Mouse (Mus musculus) retina, embryonic 14.5 days (tissue): Measurements from ENCODE around the gene Orai2.
"Not testable (repeated sequence)": the region's sequence is repeated elsewhere in the genome, so short reads cannot be mapped to it uniquely, and the experiment has no call there.

Source experiments
- DNase-seq: peaks from one replicate; pipeline ENCODE4 v3.0.0-alpha.2; 2015; ENCODE audit warnings: low spot score

Orai2 gene

DNA sequence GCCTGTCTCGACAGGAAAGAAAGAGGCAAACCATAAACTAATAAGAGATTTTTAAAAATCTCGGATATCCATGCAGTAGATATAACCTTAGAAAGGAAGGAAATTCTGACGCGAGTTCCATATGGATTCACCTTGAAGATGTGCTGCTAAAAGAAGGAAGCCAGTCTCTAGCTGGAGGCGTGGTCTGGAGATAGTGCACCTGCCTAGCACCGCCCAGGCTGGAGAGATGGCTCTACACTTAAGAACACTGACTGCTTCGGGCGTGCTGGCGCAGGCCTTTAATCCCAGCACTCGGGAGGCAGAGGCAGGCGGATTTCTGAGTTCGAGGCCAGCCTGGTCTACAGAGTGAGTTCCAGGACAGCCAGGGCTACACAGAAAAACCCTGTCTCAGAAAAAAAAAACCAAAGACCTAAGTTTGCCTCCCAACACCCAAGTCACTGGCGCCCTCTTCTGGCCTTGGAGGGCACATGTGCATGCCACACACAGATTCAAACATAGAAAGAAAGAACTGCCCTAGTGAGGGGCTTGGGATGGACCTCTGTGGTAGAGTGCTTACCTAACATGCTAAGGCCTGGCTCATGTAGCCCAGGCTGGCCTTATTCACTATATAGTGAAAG lies 32.7 kb downstream of the Orai2 start:
- DNase-seq = peak; percentile 85

DNA sequence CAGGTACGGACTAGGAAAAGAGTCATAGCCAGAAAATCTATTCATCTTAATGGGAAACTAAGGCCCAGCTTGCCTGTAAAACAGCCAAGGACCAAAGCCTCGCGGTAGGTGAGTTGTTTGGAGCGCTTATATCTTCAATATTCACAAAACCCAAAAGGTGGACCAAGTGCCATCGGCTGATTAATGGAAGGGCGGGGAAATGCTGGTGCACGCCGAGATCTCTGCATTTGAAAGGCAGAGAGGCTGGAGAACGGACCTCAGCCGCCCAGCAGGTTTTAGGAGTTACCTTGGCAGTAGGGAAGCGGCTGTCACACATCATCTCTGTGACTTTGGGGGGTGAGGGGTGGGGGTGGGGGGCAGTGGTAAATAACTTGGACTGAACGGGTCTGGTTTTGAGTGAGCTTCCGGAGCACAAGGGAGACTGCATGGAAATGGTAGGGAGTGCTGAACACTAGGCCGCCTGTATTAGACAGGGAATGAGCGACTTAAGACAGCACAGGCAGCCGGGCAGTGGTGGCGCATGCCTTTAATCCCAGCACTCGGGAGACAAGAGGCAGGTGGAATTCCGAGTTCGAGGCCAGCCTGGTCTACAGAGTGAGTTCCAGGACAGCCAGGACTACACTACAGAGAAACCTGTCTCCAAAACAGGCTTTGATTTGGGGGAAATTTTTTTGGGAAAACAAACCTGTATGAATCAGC lies 34.1 kb downstream of the Orai2 start:
- DNase-seq = peak; percentile 26

DNA sequence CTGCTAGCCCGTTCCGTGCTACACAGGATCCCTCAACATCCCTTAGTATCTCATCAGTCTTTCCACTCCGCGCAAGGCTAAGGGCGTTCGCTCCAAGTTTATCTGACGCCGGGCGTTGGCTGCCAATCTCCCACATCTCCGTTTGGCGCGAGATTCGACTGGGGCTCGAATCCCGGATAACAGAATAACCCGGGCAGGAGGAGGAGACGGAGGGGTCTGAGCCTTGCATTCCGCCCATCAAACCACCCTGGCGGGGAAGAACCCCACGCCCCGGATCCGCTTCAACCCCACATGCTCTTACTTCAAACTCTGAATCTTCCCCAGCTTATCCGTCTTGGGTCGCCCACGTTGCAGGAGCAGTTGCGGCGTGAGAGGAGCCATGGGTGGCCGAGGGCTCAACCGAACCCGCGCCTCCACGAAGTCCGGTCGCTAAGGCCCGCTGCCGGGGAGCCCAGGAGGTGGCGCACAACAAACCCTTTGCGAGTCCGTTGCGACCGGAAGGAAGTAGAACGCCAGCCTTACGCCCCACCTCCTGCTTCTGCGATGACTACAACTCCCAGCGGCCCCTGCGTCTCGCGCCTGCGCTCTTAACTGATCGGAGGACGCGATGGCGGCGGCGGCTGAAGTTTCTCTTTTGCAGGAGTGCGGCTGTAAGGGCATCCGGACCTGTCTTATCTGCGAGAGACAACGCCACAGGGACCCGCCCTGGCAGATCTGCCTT lies 34.8 kb downstream of the Orai2 start, which contains the start of the genes Lrwd1 and Alkbh4:
Gene Lrwd1, minus strand, starts transcription at position 504 of the 721 bp plus-strand sequence.
Gene Alkbh4, plus strand, starts transcription at position 576 of the 721 bp plus-strand sequence.
- DNase-seq = peak; percentile 98

DNA sequence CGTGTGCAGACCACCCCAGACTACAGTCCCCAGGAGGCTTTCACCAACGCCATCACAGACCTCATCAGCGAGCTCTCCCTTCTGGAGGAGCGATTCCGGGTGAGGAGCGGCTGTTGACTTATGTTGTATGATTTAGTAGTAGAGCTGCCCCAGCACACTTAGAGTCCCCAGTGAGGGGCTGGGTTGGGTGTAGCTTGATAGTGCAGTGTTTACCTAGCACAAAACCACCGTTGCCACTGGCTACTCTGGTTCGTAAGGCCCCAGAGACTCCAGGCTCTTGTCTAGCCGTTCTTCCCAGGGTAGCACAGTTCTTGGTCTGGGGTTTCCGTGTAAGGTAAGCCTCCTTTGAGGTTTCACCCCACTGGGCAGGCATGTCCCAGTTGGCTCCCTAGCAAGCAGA lies 48.3 kb downstream of the Orai2 start:
- DNase-seq = no peak

DNA sequence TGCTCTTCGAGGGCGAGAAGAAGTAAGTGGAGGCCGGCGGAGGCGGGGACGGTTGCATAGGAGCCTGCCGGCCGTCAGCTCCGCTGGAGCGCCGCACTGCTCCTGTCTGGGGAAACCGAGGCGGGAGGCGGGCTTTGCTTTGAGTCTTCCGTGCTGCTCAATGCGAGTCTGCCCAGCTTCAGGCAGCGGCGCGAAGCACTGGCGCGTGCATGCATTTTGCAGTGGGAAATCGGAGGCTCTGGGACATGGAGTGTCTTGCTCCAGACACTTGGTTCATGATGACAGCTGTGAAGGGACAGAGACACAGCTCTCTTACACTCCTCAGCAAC lies 53.8 kb downstream of the Orai2 start:
- DNase-seq = no peak

DNA sequence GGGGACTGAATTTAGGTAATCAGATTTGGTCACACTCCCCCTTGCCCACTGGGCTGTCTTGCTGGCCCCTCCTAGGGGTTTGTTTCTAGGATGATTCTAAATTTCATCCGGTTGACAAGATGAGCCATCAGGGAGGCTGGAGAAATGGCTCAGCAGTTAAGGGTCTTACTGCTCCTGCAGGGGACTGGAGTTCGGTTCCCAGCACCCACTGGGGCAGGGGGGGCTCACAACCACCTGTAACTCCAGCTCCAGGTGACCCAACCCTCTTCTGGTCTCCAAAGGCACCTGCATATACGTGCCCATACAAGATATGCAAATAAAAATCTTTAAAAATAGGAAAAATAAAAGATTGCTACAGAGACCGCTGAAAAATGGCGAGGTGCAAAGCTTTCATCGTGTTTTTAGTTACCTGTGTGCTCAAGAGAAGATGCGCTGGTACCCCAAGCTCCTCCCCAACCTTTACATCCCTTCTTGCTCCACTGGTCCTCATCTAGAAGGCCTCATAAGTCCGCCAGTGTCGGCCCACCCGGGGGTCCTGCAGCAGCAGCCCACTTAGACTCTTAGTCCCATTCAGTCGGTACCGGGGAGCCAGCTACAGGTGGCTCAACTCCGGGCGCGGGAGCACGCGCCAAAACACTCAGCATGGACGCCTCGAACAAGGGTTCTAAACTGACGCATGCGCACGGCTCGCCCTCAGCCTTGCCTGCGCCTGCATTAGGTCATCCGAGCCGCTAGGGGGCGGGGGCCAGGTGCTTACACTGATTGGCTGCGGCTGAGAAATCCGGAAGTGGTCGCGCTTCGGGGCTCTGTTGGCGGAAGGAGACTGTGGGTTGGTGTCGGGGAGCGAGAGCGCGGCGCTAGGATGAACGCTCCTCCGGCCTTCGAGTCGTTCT lies 54.4 kb downstream of the Orai2 start, which contains the start of gene Polr2j:
Gene Polr2j, plus strand, starts transcription at position 741 of the 893 bp plus-strand sequence.
- peak; percentile 99 for DNase-seq

DNA sequence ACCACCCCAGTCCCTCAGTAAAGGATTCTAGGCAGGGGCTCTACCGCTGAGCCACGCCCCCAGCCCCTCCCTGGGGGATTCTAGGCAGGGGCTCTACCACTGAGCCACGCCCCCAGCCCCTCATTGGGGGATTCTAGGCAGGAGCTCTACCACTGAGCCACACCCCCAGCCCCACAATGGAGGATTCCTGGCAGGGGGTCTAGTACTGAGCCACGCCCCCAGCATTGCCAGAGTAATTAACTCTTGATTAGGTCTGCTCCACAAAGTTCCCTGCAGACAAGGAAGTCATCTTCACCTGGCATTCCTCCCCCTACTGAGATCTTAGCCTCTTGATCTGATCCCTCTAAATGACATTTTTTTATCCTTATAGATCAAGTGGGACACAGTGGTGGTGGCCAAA lies 57.0 kb downstream of the Orai2 start:
- DNase-seq = not testable (repeated sequence)

DNA sequence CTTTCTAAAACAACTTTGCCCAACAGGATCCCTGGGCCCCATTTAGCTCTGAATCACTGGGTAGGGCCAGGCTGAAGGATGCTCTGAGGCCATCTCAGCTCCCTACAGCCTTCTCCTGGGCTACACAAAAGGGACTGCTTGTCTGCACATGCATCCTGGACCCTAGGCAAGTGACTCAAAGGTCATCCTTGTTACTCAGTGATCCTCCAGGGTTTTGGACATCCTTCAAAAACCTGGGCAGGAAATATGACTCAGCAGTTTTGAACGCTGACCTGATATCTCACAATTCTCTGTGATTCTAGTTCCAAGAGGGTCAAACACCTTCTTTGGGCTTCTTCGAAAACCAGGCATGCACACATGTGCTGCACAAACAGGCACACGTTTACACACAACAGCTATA lies 61.5 kb downstream of the Orai2 start:
- no peak for DNase-seq

DNA sequence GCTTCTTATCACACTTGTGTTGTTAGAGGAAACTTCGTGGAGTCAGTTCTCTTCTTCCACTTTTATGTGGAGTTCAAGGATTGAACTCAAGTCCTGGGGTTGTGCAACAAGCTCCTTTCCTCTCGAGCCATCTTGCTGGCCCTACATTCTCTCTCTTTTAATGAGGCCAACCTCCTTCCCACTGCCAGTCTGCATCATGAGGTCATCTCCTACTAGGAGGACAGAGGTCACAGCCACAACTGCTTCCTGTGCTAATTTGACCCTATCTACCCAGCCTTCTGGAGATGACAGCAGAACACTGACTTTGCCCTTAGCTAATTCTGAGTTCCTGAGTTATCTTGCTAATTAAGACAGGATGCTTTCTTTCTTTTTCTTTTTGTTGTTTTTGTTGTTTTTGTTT lies 62.0 kb downstream of the Orai2 start:
- no peak for DNase-seq

DNA sequence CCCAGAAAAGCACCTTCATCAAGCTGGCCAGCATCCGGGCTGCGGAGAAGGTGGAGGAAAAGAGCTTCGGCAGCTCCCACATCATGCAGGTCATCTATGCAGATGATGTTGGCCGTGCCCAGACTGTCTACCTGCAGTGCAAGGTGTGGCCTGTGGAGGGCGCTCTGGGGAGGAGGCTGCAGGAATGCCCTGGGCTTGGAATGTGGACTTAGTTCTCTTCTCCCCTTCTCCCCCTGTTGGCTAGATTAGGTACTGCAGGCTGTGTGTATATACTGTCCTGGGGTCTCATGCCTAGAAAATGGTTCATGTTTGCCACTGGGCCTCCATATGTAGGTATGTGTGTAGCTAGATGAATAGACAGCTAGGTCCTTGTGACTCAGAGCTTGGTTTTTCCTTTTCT lies 66.0 kb downstream of the Orai2 start:
- DNase-seq = peak; percentile 66

DNA sequence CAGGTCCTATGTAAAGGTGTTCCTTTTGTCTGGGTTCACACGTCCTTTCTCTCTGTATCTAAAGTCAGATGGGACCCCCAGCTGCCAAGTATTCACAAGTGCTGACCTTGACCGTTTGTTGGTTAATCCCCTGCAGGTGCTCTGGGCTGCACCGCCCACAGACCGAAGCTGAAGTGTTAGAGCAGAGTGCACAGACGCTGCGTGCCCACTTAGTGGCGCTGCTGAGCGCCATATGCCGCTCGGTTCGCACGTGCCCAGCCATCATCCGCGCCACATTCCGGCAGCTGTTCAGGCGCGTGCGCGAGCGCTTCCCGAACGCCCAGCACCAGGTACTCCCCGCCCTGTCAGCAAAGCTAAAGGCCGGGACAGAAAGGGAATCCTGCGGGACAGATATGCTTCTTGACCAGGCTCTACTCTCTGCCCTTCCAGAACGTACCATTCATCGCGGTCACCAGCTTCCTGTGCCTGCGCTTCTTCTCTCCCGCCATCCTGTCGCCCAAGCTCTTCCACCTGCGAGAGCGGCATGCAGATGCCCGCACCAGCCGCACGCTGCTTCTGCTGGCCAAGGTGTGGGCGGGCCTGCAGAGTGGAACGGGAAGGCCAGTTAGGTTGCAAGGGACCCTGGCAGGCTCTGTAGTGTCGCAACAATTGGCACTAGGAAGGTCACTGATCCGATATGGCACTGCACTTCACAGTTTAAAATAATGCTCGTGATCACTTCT lies 68.3 kb downstream of the Orai2 start:
- DNase-seq = peak; percentile 91

DNA sequence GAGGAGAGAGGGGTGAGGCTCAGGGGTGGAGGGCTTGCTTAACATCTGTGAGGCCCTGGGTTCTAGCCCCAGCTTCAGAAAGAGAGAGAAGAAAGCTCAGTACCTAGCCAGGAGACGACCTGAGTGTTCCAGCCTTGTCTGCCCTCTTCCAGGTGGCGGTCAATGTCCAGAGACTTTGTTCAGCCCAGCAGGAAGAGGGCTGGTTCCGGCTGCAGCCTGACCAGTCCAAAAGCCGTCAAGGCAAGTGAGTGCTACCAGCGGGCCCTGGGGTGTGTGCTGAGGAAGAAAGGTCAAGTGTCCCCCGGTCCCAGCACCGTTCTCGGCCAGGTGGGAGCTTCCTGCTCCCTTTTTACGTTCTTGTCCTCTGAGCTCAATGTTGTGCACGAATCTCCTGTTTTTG lies 72.0 kb downstream of the Orai2 start:
- no peak for DNase-seq
